28 mouse cellular contexts compared by ENCODE assay signal in genomic region chr3:140510094-140510493, GRCm38 (mm10).
"Had no signal": no experiment of that assay in that cellular context is flagged by ENCODE, and none has a peak within 500 bp of the region (broad histone marks: within the 10 kb centered on the region; RNA-seq: fewer than 3 reads in every experiment).

No protein-coding gene starts in this region.

- H3K4me3 ChIP-seq: embryonic facial prominence, embryonic 10.5 days; embryonic facial prominence, embryonic 12.5 days; embryonic facial prominence, embryonic 13.5 days; embryonic facial prominence, embryonic 15.5 days; erythroblast, embryonic 14.5 days; forebrain, embryonic 10.5 days; forebrain, embryonic 12.5 days; forebrain, embryonic 13.5 days; forebrain, embryonic 15.5 days; gastrocnemius, adult 2 months had no signal

- ATAC-seq: forebrain, embryonic 13.5 days; forebrain, embryonic 14.5 days; forebrain, embryonic 15.5 days; forebrain, embryonic 16.5 days; forebrain, postnatal 0 days had no signal

- H3K9ac ChIP-seq: embryonic facial prominence, embryonic 12.5 days; embryonic facial prominence, embryonic 13.5 days; embryonic facial prominence, embryonic 15.5 days; forebrain, embryonic 12.5 days; forebrain, embryonic 13.5 days; forebrain, embryonic 15.5 days; forebrain, postnatal 0 days had no signal

- DNase-seq: cerebellum, adult 18-20 months; cerebellum, adult 2 months; cerebellum, adult 8-10 months; cerebellum, adult 9-10 months; cerebellum, adult 9-11 months; cerebellum, postnatal 10 days; cerebellum, postnatal 14 days; cerebellum, postnatal 25 days; cerebellum, postnatal 36 days; embryo, embryonic 11 days; forebrain, postnatal 0 days; gastrocnemius, adult 2 months; gastrocnemius, postnatal 10 days; gastrocnemius, postnatal 14 days; gastrocnemius, postnatal 25 days; gastrocnemius, postnatal 36 days; heart, adult 11 months had no signal

- H3K36me3 ChIP-seq: embryonic facial prominence, embryonic 10.5 days; embryonic facial prominence, embryonic 12.5 days; embryonic facial prominence, embryonic 13.5 days; embryonic facial prominence, embryonic 15.5 days; forebrain, embryonic 10.5 days; forebrain, embryonic 12.5 days; forebrain, embryonic 15.5 days had no signal

- H3K27me3 ChIP-seq: embryonic facial prominence, embryonic 12.5 days; embryonic facial prominence, embryonic 13.5 days; embryonic facial prominence, embryonic 15.5 days; forebrain, embryonic 12.5 days; forebrain, embryonic 13.5 days; forebrain, embryonic 15.5 days had no signal

- H3K27ac ChIP-seq: embryonic facial prominence, embryonic 10.5 days; embryonic facial prominence, embryonic 12.5 days; embryonic facial prominence, embryonic 13.5 days; embryonic facial prominence, embryonic 15.5 days; forebrain, embryonic 10.5 days; forebrain, embryonic 12.5 days; forebrain, embryonic 13.5 days; forebrain, embryonic 15.5 days; gastrocnemius, adult 2 months had no signal

- H3K9me3 ChIP-seq: embryonic facial prominence, embryonic 10.5 days; embryonic facial prominence, embryonic 12.5 days; embryonic facial prominence, embryonic 13.5 days; embryonic facial prominence, embryonic 15.5 days; forebrain, embryonic 10.5 days; forebrain, embryonic 12.5 days; forebrain, embryonic 13.5 days; forebrain, embryonic 15.5 days had no signal

- H3K4me1 ChIP-seq: embryonic facial prominence, embryonic 10.5 days; embryonic facial prominence, embryonic 12.5 days; embryonic facial prominence, embryonic 13.5 days; embryonic facial prominence, embryonic 15.5 days; forebrain, embryonic 10.5 days; forebrain, embryonic 12.5 days; forebrain, embryonic 13.5 days; forebrain, embryonic 15.5 days had no signal

- H3K4me2 ChIP-seq: embryonic facial prominence, embryonic 12.5 days; embryonic facial prominence, embryonic 13.5 days; embryonic facial prominence, embryonic 15.5 days; forebrain, embryonic 12.5 days; forebrain, embryonic 13.5 days; forebrain, embryonic 15.5 days had no signal
